Mouse (Mus musculus): ENCODE measurements around the gene Zfp663. TPM values are rescaled to one million over a fixed set of nuclear protein-coding genes. Genes with fewer than 3 reads are reported as not detected.

Gene Zfp663
- polyA plus RNA-seq (2014; fragmentation: Illumina TruSeq; extraction: RNeasy Lipid Tissue Mini Kit (QIAGEN cat#74804); ENCODE audit: low read depth, low replicate concordance), result not detected

DNA sequence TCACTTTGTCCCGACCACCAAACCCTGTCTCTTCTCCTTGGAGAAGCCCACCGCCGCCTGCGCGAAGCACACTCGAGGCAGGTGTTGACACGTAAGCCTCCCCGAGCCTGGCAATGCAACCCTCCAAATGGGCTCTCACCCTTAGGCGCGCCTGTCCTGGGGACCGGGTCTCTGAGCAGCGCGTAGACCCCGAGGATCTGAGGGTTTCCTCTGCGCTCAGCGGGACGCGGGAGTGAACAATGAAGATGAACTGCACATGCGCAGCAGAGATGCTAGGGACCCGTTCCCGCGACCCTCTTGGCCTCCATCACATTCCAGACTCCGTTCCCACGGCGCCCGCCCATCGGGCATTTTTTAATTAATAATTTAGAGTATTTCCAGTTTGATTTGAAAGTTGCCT, at the start of gene Zfp663:
TSS of gene Zfp663 (minus strand) at position 234 of the 400 bp plus-strand sequence.

DNA sequence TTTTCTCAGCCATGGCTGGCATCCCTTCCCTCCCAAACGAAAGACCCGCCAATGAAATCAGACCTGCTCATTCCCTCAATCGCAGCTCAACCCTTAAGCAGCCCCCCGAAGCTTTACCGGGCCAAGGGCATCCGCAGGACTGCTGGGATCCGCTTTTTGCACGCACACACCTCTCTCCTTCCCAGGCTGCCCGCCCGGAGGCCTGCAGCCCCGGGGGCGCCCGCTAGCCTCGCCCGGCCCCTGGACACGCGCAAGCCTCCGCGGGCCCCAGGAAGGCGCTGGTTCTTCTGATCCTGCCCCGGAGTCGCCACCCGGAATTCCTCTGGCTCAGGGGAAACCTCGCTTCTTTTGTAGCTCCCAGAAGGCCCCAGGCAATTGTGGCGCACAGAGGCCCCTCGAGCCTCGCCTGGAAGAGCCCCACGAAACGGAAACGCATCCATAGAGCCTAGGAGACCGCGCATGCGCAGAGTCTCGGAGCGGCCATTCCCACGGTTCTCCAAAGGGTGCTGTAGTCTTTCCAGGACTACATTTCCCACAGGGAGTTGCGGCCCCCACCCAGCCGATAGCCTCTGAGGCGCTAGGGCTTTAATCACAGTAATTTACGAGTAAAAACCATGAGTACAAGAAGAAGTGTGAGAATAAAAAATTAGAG, 19.4 kb upstream of the Zfp663 start, which contains the start of gene Zfp334:
TSS of gene Zfp334 (minus strand) at position 416 of the 652 bp plus-strand sequence.

DNA sequence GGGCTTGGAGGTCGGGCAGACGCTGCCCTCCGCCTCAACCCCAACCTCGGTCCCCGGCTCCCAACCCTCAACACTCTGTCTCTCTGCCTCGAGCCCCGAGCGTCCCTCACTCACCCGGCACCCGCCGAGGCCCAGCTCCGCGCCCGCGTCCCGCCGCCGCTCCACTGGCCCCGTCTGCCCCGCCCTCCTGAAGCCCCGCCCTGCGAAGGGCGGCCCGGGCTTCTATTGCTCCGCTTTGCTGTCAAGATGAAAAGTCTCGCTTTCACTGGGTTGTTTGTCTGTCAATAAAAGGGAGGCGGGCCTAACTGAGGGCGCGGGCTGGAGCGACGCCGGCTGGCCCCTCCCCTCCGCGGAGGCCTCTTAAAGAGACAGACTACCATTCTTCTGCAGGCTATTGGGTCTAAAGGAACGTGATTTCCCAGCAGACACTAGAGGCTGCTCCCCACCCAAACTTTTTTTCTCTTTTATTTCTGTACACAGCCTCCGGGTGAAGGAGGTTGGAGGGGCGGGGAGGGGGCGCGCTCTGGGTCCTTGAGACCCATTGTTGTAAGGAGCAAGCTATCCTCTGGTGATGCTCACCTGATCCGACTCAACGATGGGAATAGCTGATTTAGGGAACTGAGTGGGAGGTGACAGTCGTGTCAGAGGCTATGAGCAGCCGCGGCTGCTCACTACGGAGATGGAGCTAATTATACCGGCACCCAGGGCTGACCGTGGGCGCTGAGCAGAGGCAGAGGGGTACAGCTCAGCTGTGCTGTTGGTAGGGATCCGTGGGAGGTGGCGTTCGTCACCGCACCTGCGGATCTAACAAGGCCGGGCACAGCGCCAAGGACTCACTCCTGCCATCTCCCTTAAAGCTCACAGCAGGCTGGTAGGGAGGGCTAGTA, 42.0 kb downstream of the Zfp663 start, which contains the start of gene Elmo2:
TSS of gene Elmo2 (minus strand) at position 176 of the 887 bp plus-strand sequence.

Other genes starting within 250 kb of the Zfp663 start
- not detected for gene Cdh22, start 133.9 kb downstream of the Zfp663 start, polyA plus RNA-seq (2014; fragmentation: Illumina TruSeq; extraction: RNeasy Lipid Tissue Mini Kit (QIAGEN cat#74804); ENCODE audit: low read depth, low replicate concordance)
- gene Slc35c2, start 80.9 kb downstream of the Zfp663 start, polyA plus RNA-seq (2014; fragmentation: Illumina TruSeq; extraction: RNeasy Lipid Tissue Mini Kit (QIAGEN cat#74804); ENCODE audit: low read depth, low replicate concordance), result 3.6 TPM
- 2.5 TPM for gene Elmo2, start 42.2 kb downstream of the Zfp663 start, polyA plus RNA-seq (2014; fragmentation: Illumina TruSeq; extraction: RNeasy Lipid Tissue Mini Kit (QIAGEN cat#74804); ENCODE audit: low read depth, low replicate concordance)
- 1.4 TPM for gene Zfp334, start 19.5 kb upstream of the Zfp663 start, polyA plus RNA-seq (2014; fragmentation: Illumina TruSeq; extraction: RNeasy Lipid Tissue Mini Kit (QIAGEN cat#74804); ENCODE audit: low read depth, low replicate concordance)
- not detected for gene Ocstamp, start 31.7 kb upstream of the Zfp663 start, polyA plus RNA-seq (2014; fragmentation: Illumina TruSeq; extraction: RNeasy Lipid Tissue Mini Kit (QIAGEN cat#74804); ENCODE audit: low read depth, low replicate concordance)
- not detected for gene Slc13a3, start 104.5 kb upstream of the Zfp663 start, polyA plus RNA-seq (2014; fragmentation: Illumina TruSeq; extraction: RNeasy Lipid Tissue Mini Kit (QIAGEN cat#74804); ENCODE audit: low read depth, low replicate concordance)
- 2.6 TPM for gene Trp53rka, start 124.6 kb upstream of the Zfp663 start, polyA plus RNA-seq (2014; fragmentation: Illumina TruSeq; extraction: RNeasy Lipid Tissue Mini Kit (QIAGEN cat#74804); ENCODE audit: low read depth, low replicate concordance)
- gene Slc2a10, start 135.1 kb upstream of the Zfp663 start, polyA plus RNA-seq (2014; fragmentation: Illumina TruSeq; extraction: RNeasy Lipid Tissue Mini Kit (QIAGEN cat#74804); ENCODE audit: low read depth, low replicate concordance), result 0.07 TPM
- not detected for gene Eya2, start 226.3 kb upstream of the Zfp663 start, polyA plus RNA-seq (2014; fragmentation: Illumina TruSeq; extraction: RNeasy Lipid Tissue Mini Kit (QIAGEN cat#74804); ENCODE audit: low read depth, low replicate concordance)